Mouse (Mus musculus): ENCODE data around the gene Ptn. TPM values are rescaled to one million over a fixed set of nuclear protein-coding genes. Genes with fewer than 3 reads are reported as not detected.

Ptn gene
- polyA plus RNA-seq, 1 experiment = 2.9 TPM

GRCm38 (mm10) chr6:36818281-36819018 lies 8.4 kb upstream of the Ptn start:
- 57% methylated on average over 4 of the region's 4 CpGs for WGBS
- no peak for DNase-seq (ENCODE audit: low read depth, low spot score)

- DNase-seq (ENCODE audit: low read depth, low spot score) = no peak
- 84% methylated on average over 3 of the region's 3 CpGs for WGBS
Measured at GRCm38 (mm10) chr6:36816666-36817065, 6.6 kb upstream of the Ptn start.

GRCm38 (mm10) chr6:36815992-36816391 lies 6.0 kb upstream of the Ptn start:
- DNase-seq (ENCODE audit: low read depth, low spot score) = no peak
- whole genome bisulfite sequencing = 69% methylated on average over 2 of the region's 2 CpGs

- 60% methylated on average over 7 of the region's 7 CpGs for WGBS
- DNase-seq (ENCODE audit: low read depth, low spot score) = no peak
Measured at GRCm38 (mm10) chr6:36812666-36813515, 2.9 kb upstream of the Ptn start.

- DNase-seq (ENCODE audit: low read depth, low spot score) = no peak
- 35% methylated on average over 5 of the region's 5 CpGs for WGBS
Measured at GRCm38 (mm10) chr6:36810448-36810847, 428 bp upstream of the Ptn start.

- no peak for DNase-seq (ENCODE audit: low read depth, low spot score)
- 15% methylated on average over 7 of the region's 7 CpGs for WGBS
Measured at GRCm38 (mm10) chr6:36809311-36809726, 701 bp downstream of the Ptn start.

GRCm38 (mm10) chr6:36808306-36809058 lies 1.5 kb downstream of the Ptn start:
- no peak for DNase-seq (ENCODE audit: low read depth, low spot score)

GRCm38 (mm10) chr6:36806906-36807305 lies 3.1 kb downstream of the Ptn start:
- WGBS = 73% methylated on average over 6 of the region's 6 CpGs
- DNase-seq (ENCODE audit: low read depth, low spot score) = no peak

More at GRCm38 (mm10) chr6:36808306-36809058, 1.5 kb downstream of the Ptn start:
- WGBS = 51% methylated on average over 7 of the region's 7 CpGs

- DNase-seq (ENCODE audit: low read depth, low spot score) = no peak
Measured at GRCm38 (mm10) chr6:36800309-36800946, 9.6 kb downstream of the Ptn start.

GRCm38 (mm10) chr6:36797066-36797655 lies 12.9 kb downstream of the Ptn start:
- 52% methylated on average over 3 of the region's 3 CpGs for WGBS
- no peak for DNase-seq (ENCODE audit: low read depth, low spot score)

More at GRCm38 (mm10) chr6:36800309-36800946, 9.6 kb downstream of the Ptn start:
- WGBS = 74% methylated on average over 5 of the region's 5 CpGs

GRCm38 (mm10) chr6:36794535-36794934 lies 15.5 kb downstream of the Ptn start:
- no peak for DNase-seq (ENCODE audit: low read depth, low spot score)
- 85% methylated on average over 4 of the region's 4 CpGs for WGBS

GRCm38 (mm10) chr6:36793775-36794174 lies 16.2 kb downstream of the Ptn start:
- 52% methylated on average over 5 of the region's 5 CpGs for WGBS
- DNase-seq (ENCODE audit: low read depth, low spot score) = no peak

GRCm38 (mm10) chr6:36789261-36789660 lies 20.8 kb downstream of the Ptn start:
- no peak for DNase-seq (ENCODE audit: low read depth, low spot score)
- 39% methylated on average over 4 of the region's 4 CpGs for WGBS

- DNase-seq (ENCODE audit: low read depth, low spot score) = no peak
- 56% methylated on average over 12 of the region's 12 CpGs for WGBS
Measured at GRCm38 (mm10) chr6:36788576-36789191, 21.3 kb downstream of the Ptn start.

GRCm38 (mm10) chr6:36784682-36785208 lies 25.3 kb downstream of the Ptn start:
- WGBS = 66% methylated on average over 3 of the region's 3 CpGs
- DNase-seq (ENCODE audit: low read depth, low spot score) = no peak

GRCm38 (mm10) chr6:36782481-36782880 lies 27.5 kb downstream of the Ptn start:
- WGBS = 68% methylated on average over 4 of the region's 4 CpGs
- no peak for DNase-seq (ENCODE audit: low read depth, low spot score)

- no peak for DNase-seq (ENCODE audit: low read depth, low spot score)
Measured at GRCm38 (mm10) chr6:36777567-36778337, 32.3 kb downstream of the Ptn start.

GRCm38 (mm10) chr6:36777039-36777438 lies 33.0 kb downstream of the Ptn start:
- WGBS = 37% methylated on average over 2 of the region's 2 CpGs
- DNase-seq (ENCODE audit: low read depth, low spot score) = no peak

More at GRCm38 (mm10) chr6:36777567-36778337, 32.3 kb downstream of the Ptn start:
- WGBS = 69% methylated on average over 7 of the region's 7 CpGs
